Mouse (Mus musculus) embryonic fibroblast, embryonic 13.5 days (primary cell): ENCODE data around the gene Gjb2.

Source experiments
- CTCF ChIP-seq: IDR thresholded peaks from 2 replicates; pipeline ENCODE4 v1.5.1; 2011; ENCODE audit warnings: mild to moderate bottlenecking, control low read depth, low read length, moderate library complexity, borderline replicate concordance; ENCODE audit not compliant: insufficient read depth
- POLR2A ChIP-seq: IDR thresholded peaks from 2 replicates; pipeline ENCODE4 v1.6.1; 2011; ENCODE audit warnings: low read depth, mild to moderate bottlenecking, control low read depth, low read length, moderate library complexity

DNA sequence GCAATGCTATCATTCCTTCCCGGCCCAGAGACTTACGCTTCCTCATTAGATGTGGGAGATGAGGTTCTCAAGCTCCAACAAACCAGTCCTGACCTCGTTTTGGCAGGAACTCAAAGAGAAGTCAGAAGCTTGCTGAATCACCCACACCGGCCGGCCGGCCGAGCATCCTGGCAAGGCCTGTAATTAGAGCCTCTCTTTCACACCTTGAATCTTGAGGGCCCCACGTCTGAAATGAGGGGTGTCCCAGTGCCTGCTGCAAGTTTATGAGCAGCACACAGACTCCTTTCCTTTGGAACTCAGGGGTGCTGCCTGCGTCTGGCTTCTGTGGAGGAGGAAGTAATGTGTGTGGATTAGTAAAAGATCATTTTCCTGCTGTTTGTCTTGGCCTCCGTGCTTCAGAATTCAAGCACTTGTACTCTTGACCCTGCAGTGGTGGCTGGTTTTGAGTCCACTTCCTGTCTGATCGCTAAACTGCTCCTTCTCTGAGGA, 20.3 kb downstream of the Gjb2 start:
- no peak for TF ChIP-seq POLR2A
- TF ChIP-seq CTCF, result no peak
